Mouse (Mus musculus): ENCODE results near the gene G6pc3.
"Not testable (repeated sequence)": the region's sequence is repeated elsewhere in the genome, so short reads cannot be mapped to it uniquely, and the experiment has no call there.

Gene G6pc3

GRCm38 (mm10) chr11:102189461-102190436, at the start of gene G6pc3:
Gene G6pc3 (plus strand): TSS chr11:102189620.
- DNase-seq (ENCODE audit: low spot score in 2 of 2): peak; percentile 89 to 92

- peak; percentile 29 to 37 for DNase-seq (ENCODE audit: low spot score in 2 of 2)
These were observed 48.9 kb upstream of the G6pc3 start for GRCm38 (mm10) chr11:102140508-102140907.

GRCm38 (mm10) chr11:102142355-102142754, 47.1 kb upstream of the G6pc3 start:
- DNase-seq (ENCODE audit: low spot score in 2 of 2): no peak

- DNase-seq (ENCODE audit: low spot score in 2 of 2): no peak
These were observed 44.4 kb upstream of the G6pc3 start for GRCm38 (mm10) chr11:102144957-102145470.

- no peak for DNase-seq (ENCODE audit: low spot score in 2 of 2)
These were observed 43.9 kb upstream of the G6pc3 start, which contains the start of gene Nags for GRCm38 (mm10) chr11:102145471-102146001. Gene Nags (plus strand): TSS chr11:102145513.

- no peak for DNase-seq (ENCODE audit: low spot score in 2 of 2)
These were observed 43.4 kb upstream of the G6pc3 start for GRCm38 (mm10) chr11:102146005-102146404.

GRCm38 (mm10) chr11:102146531-102146930, 42.9 kb upstream of the G6pc3 start:
- DNase-seq (ENCODE audit: low spot score in 2 of 2): no peak

GRCm38 (mm10) chr11:102147213-102147989, 42.0 kb upstream of the G6pc3 start:
- no peak for DNase-seq (ENCODE audit: low spot score in 2 of 2)

- peak; percentile 80 to 86 for DNase-seq (ENCODE audit: low spot score in 2 of 2)
These were observed 33.2 kb upstream of the G6pc3 start, which contains the start of gene Tmem101 for GRCm38 (mm10) chr11:102156039-102156785. Gene Tmem101 (minus strand): TSS chr11:102156404.

GRCm38 (mm10) chr11:102156786-102157089, 32.7 kb upstream of the G6pc3 start:
- DNase-seq (ENCODE audit: low spot score in 2 of 2): no peak

- DNase-seq (ENCODE audit: low spot score in 2 of 2): not testable (repeated sequence)
These were observed 31.4 kb upstream of the G6pc3 start for GRCm38 (mm10) chr11:102158024-102158423.

- DNase-seq (ENCODE audit: low spot score in 2 of 2): no peak
These were observed 29.6 kb upstream of the G6pc3 start for GRCm38 (mm10) chr11:102159781-102160180.

GRCm38 (mm10) chr11:102165971-102166722, 23.3 kb upstream of the G6pc3 start:
- no peak for DNase-seq (ENCODE audit: low spot score in 2 of 2)

GRCm38 (mm10) chr11:102167539-102167938, 21.9 kb upstream of the G6pc3 start:
- no peak for DNase-seq (ENCODE audit: low spot score in 2 of 2)

GRCm38 (mm10) chr11:102168689-102169088, 20.7 kb upstream of the G6pc3 start:
- DNase-seq (ENCODE audit: low spot score in 2 of 2): no peak

- DNase-seq (ENCODE audit: low spot score in 2 of 2): no peak
These were observed 9.6 kb upstream of the G6pc3 start for GRCm38 (mm10) chr11:102179836-102180235.

- no peak for DNase-seq (ENCODE audit: low spot score in 2 of 2)
These were observed 5.2 kb upstream of the G6pc3 start for GRCm38 (mm10) chr11:102184253-102184645.

GRCm38 (mm10) chr11:102184646-102185495, 4.5 kb upstream of the G6pc3 start, which contains the start of gene Lsm12:
Gene Lsm12 (minus strand): TSS chr11:102185296.
- DNase-seq (ENCODE audit: low spot score in 2 of 2): peak; percentile 97

GRCm38 (mm10) chr11:102185677-102186076, 3.7 kb upstream of the G6pc3 start:
- no peak for DNase-seq (ENCODE audit: low spot score in 2 of 2)

Data from spleen, postnatal 36 days (tissue).